Mouse (Mus musculus): ENCODE measurements at regions not wholly inside any gene's neighbourhood (a gene's known extent, or its start where the extent isn't known, plus 50 kb on each side); places are given as distances from the start of the nearest gene placed in this dataset.
"Not testable (repeated sequence)": the region's sequence is repeated elsewhere in the genome, so short reads cannot be mapped to it uniquely, and the experiment has no call there.

GRCm38 (mm10) chr14:71104617-71105016 is 505.0 kb upstream of the Fam160b2 start:
- no peak for DNase-seq (ENCODE audit: low read depth)

- peak; percentile 22 for DNase-seq (ENCODE audit: low read depth)
Measured at GRCm38 (mm10) chr14:71103955-71104354, 504.3 kb upstream of the Fam160b2 start.

- no peak for DNase-seq (ENCODE audit: low read depth)
Measured at GRCm38 (mm10) chr14:71095661-71096422, 496.2 kb upstream of the Fam160b2 start.

GRCm38 (mm10) chr14:71092626-71093326 is 493.1 kb upstream of the Fam160b2 start:
- DNase-seq (ENCODE audit: low read depth): no peak

- DNase-seq (ENCODE audit: low read depth): no peak
Measured at GRCm38 (mm10) chr14:71085721-71086120, 486.1 kb upstream of the Fam160b2 start.

GRCm38 (mm10) chr14:71082327-71082726 is 482.7 kb upstream of the Fam160b2 start:
- no peak for DNase-seq (ENCODE audit: low read depth)

- no peak for DNase-seq (ENCODE audit: low read depth)
Measured at GRCm38 (mm10) chr14:71075671-71076070, 476.0 kb upstream of the Fam160b2 start.

- no peak for DNase-seq (ENCODE audit: low read depth)
Measured at GRCm38 (mm10) chr14:71074019-71074418, 474.4 kb upstream of the Fam160b2 start.

- no peak for DNase-seq (ENCODE audit: low read depth)
Measured at GRCm38 (mm10) chr14:71065669-71066068, 466.0 kb upstream of the Fam160b2 start.

- no peak for DNase-seq (ENCODE audit: low read depth)
Measured at GRCm38 (mm10) chr14:71056601-71057000, 457.0 kb upstream of the Fam160b2 start.

- DNase-seq (ENCODE audit: low read depth): no peak
Measured at GRCm38 (mm10) chr14:71055480-71055879, 455.8 kb upstream of the Fam160b2 start.

- DNase-seq (ENCODE audit: low read depth): no peak
Measured at GRCm38 (mm10) chr14:71053788-71054641, 454.4 kb upstream of the Fam160b2 start.

- no peak for DNase-seq (ENCODE audit: low read depth)
Measured at GRCm38 (mm10) chr14:71047096-71047495, 447.5 kb upstream of the Fam160b2 start.

- not testable (repeated sequence) for DNase-seq (ENCODE audit: low read depth)
Measured at GRCm38 (mm10) chr14:71043879-71044770, 444.5 kb upstream of the Fam160b2 start.

GRCm38 (mm10) chr14:71036620-71037019 is 437.0 kb upstream of the Fam160b2 start:
- no peak for DNase-seq (ENCODE audit: low read depth)

GRCm38 (mm10) chr14:71033586-71033985 is 434.0 kb upstream of the Fam160b2 start:
- no peak for DNase-seq (ENCODE audit: low read depth)

- DNase-seq (ENCODE audit: low read depth): no peak
Measured at GRCm38 (mm10) chr14:71030164-71030880, 430.7 kb upstream of the Fam160b2 start.

All from gonadal fat pad, adult 2 months (tissue).